ENCODE assay signal across 7 mouse cellular contexts in the genomic region with DNA sequence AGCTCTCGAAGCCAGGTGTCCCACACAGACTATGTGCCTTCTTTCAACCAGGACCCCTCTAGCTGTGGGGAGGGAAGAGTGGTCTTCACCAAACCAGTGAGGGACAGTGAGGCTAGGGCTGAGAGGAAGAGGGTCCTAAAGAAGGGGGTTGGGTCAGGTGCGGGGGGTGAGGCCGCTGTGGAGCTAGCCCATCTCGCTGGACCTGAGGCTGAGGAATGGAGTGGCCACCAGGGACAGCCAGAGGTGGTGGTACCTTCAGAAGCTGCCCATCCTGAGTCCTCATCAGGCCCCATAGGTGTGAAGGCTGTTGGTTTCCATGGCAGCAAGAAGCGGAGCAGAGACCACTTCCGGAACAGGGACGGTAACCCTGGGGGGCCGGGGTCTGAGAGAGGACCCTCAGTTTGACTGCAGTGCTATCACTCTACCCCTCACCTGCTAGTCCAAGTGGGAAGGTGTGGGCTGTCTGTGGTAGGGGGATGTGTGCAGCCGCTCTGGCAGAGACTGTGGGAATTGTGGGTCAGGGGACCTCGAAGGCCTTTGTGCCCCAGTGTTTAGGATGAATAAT. TPM values are rescaled to one million over a fixed set of nuclear protein-coding genes. Genes with fewer than 3 reads are reported as not detected.
DNase-seq lines count a peak whose midpoint lies in the region; ATAC-seq and TF ChIP-seq lines count a peak whose summit lies in the region.

No protein-coding gene starts in this region.

- H3K36me3 ChIP-seq in lung, embryonic 15.5 days: peaks cover 28% of the 10 kb centered on the region
- peaks cover 45% of the 10 kb centered on the region for H3K36me3 ChIP-seq in forebrain, embryonic 10.5 days (replicated peaks)
- H3K36me3 ChIP-seq in intestine, postnatal 0 days (ENCODE audit: control insufficient read depth, insufficient read depth): peaks cover 23% of the 10 kb centered on the region
- H3K36me3 ChIP-seq in neural tube, embryonic 15.5 days: peaks cover 22% of the 10 kb centered on the region

- H3K4me1 ChIP-seq in lung, embryonic 15.5 days: peaks cover 24% of the 10 kb centered on the region
- peaks cover 11% of the 10 kb centered on the region for H3K4me1 ChIP-seq in lung, adult 2 months (ENCODE audit: control insufficient read depth, insufficient read depth, low read length)
- peaks cover 32% of the 10 kb centered on the region for H3K4me1 ChIP-seq in forebrain, embryonic 10.5 days
- H3K4me1 ChIP-seq in intestine, postnatal 0 days (replicated peaks; ENCODE audit: control insufficient read depth, insufficient read depth, low read length): peaks cover 5% of the 10 kb centered on the region
- peaks cover 39% of the 10 kb centered on the region for H3K4me1 ChIP-seq in neural tube, embryonic 15.5 days

- no peaks in the 10 kb centered on the region for H3K27me3 ChIP-seq in lung, embryonic 15.5 days
- H3K27me3 ChIP-seq in forebrain, embryonic 10.5 days (ENCODE audit: poor library complexity, severe bottlenecking): no peaks in the 10 kb centered on the region
- no peaks in the 10 kb centered on the region for H3K27me3 ChIP-seq in intestine, postnatal 0 days (replicated peaks; ENCODE audit: control insufficient read depth, insufficient read depth, low read length)
- no peaks in the 10 kb centered on the region for H3K27me3 ChIP-seq in neural tube, embryonic 15.5 days (replicated peaks)

- no peak for TF ChIP-seq POLR2A in lung, adult 2 months (IDR thresholded peaks at IDR 0.05; ENCODE audit: borderline replicate concordance, extremely low read depth, low read depth, low read length)

- ATAC-seq in lung, embryonic 15.5 days (ENCODE audit: borderline replicate concordance, extremely low read depth, low FRiP score, low TSS enrichment): no peak
- no peak for ATAC-seq in intestine, postnatal 0 days
- ATAC-seq in neural tube, embryonic 15.5 days (ENCODE audit: low FRiP score): no peak

- H3K9me3 ChIP-seq in lung, embryonic 15.5 days: no peaks in the 10 kb centered on the region
- H3K9me3 ChIP-seq in forebrain, embryonic 10.5 days: no peaks in the 10 kb centered on the region
- H3K9me3 ChIP-seq in intestine, postnatal 0 days (ENCODE audit: control insufficient read depth): no peaks in the 10 kb centered on the region
- H3K9me3 ChIP-seq in neural tube, embryonic 15.5 days (replicated peaks): no peaks in the 10 kb centered on the region

- H3K9ac ChIP-seq in lung, embryonic 15.5 days: peak overlapping the region; percentile 96
- peak overlapping the region; percentile 66; the same call in 1 of the 2 replicates for H3K9ac ChIP-seq in intestine, postnatal 0 days (ENCODE audit: low read depth, low read length)
- peak overlapping the region; percentile 86 for H3K9ac ChIP-seq in neural tube, embryonic 15.5 days (replicated peaks)

- WGBS in lung, embryonic 15.5 days: 85% methylated on average over 10 of the region's 10 CpGs
- 84% methylated on average over 10 of the region's 10 CpGs for WGBS in lung, adult 2 months
- 90% methylated on average over 10 of the region's 10 CpGs for WGBS in forebrain, embryonic 10.5 days
- 85% methylated on average over 10 of the region's 10 CpGs for WGBS in intestine, postnatal 0 days
- 90% methylated on average over 10 of the region's 10 CpGs for WGBS in neural tube, embryonic 15.5 days

- peak overlapping the region; percentile 98 for H3K4me2 ChIP-seq in lung, embryonic 15.5 days
- H3K4me2 ChIP-seq in intestine, postnatal 0 days (replicated peaks; ENCODE audit: low read depth): peak overlapping the region; percentile 83
- H3K4me2 ChIP-seq in neural tube, embryonic 15.5 days: peak overlapping the region; percentile 100

- DNase-seq in lung, adult 2 months: no peak
- DNase-seq in forebrain, embryonic 10.5 days (ENCODE audit: extremely low spot score, low spot score): no peak
- no peak for DNase-seq in retina, embryonic 14.5 days (ENCODE audit: low spot score)
- no peak for DNase-seq in adrenal gland, adult 2 months

- peak overlapping the region; percentile 88 for H3K4me3 ChIP-seq in lung, embryonic 15.5 days
- H3K4me3 ChIP-seq in lung, adult 2 months (replicated peaks; ENCODE audit: extremely low read depth, low read depth, low read length): no peak overlapping the region
- peak overlapping the region; percentile 72 for H3K4me3 ChIP-seq in forebrain, embryonic 10.5 days
- H3K4me3 ChIP-seq in intestine, postnatal 0 days (ENCODE audit: low read depth, low read length): peak overlapping the region; percentile 69; the same call in 1 of the 2 replicates
- peak overlapping the region; percentile 83 for H3K4me3 ChIP-seq in neural tube, embryonic 15.5 days (replicated peaks)

- no peak overlapping the region for H3K27ac ChIP-seq in lung, embryonic 15.5 days
- H3K27ac ChIP-seq in forebrain, embryonic 10.5 days: peak overlapping the region; percentile 91
- H3K27ac ChIP-seq in intestine, postnatal 0 days (ENCODE audit: low read depth, low read length): no peak overlapping the region
- H3K27ac ChIP-seq in neural tube, embryonic 15.5 days (replicated peaks): no peak overlapping the region

- no peak for TF ChIP-seq CTCF in lung, adult 2 months (IDR thresholded peaks at IDR 0.05; ENCODE audit: insufficient read depth, low read length)
- no peak for TF ChIP-seq CTCF in intestine, postnatal 0 days (IDR thresholded peaks at IDR 0.05; ENCODE audit: low read depth)

RNA-seq across cellular contexts. Expression of a gene that starts 1.5 kb away (rescaled TPM):
- 105 and 107 TPM in 2 replicates for polyA plus RNA-seq in lung, embryonic 15.5 days (2015; fragmentation: Nextera tagmentation; extraction: Ambion mirVana)
- 83.1 and 85.1 TPM in 2 replicates for polyA plus RNA-seq in lung, adult 2 months (2012; rRNA removed)
- 131 and 132 TPM in 2 replicates for polyA plus RNA-seq in forebrain, embryonic 10.5 days (2016; fragmentation: Nextera tagmentation; extraction: Ambion mirVana)
- polyA plus RNA-seq in intestine, postnatal 0 days (2015; fragmentation: Nextera tagmentation; extraction: Ambion mirVana): 32.8 and 34.0 TPM in 2 replicates
- polyA plus RNA-seq in neural tube, embryonic 15.5 days (2015; fragmentation: Nextera tagmentation; extraction: Ambion mirVana): 92.9 and 94.5 TPM in 2 replicates
- total RNA-seq in adrenal gland, adult 2 months (2021): 10 to 100 TPM; 23.3 to 30.9 TPM
- polyA plus RNA-seq in adrenal gland, adult 2 months (2012; rRNA removed): 120 and 142 TPM in 2 replicates

RNA-seq across cellular contexts. Expression of a gene that starts 18.0 kb away (rescaled TPM):
- polyA plus RNA-seq in lung, embryonic 15.5 days (2015; fragmentation: Nextera tagmentation; extraction: Ambion mirVana): 694 and 720 TPM in 2 replicates
- polyA plus RNA-seq in lung, adult 2 months (2012; rRNA removed): 575 and 614 TPM in 2 replicates
- polyA plus RNA-seq in forebrain, embryonic 10.5 days (2016; fragmentation: Nextera tagmentation; extraction: Ambion mirVana): 225 and 250 TPM in 2 replicates
- polyA plus RNA-seq in intestine, postnatal 0 days (2015; fragmentation: Nextera tagmentation; extraction: Ambion mirVana): 212 and 216 TPM in 2 replicates
- polyA plus RNA-seq in neural tube, embryonic 15.5 days (2015; fragmentation: Nextera tagmentation; extraction: Ambion mirVana): 493 and 522 TPM in 2 replicates
- total RNA-seq in adrenal gland, adult 2 months (2021): 100 to 1,000 TPM; 693 to 716 TPM
- 3,024 and 3,201 TPM in 2 replicates for polyA plus RNA-seq in adrenal gland, adult 2 months (2012; rRNA removed)

RNA-seq across cellular contexts. Expression of a gene that starts 23.9 kb away (rescaled TPM):
- 4.4 and 4.5 TPM in 2 replicates for polyA plus RNA-seq in lung, embryonic 15.5 days (2015; fragmentation: Nextera tagmentation; extraction: Ambion mirVana)
- 0.42 and 0.62 TPM in 2 replicates for polyA plus RNA-seq in lung, adult 2 months (2012; rRNA removed)
- polyA plus RNA-seq in forebrain, embryonic 10.5 days (2016; fragmentation: Nextera tagmentation; extraction: Ambion mirVana): 0.36 and 0.90 TPM in 2 replicates
- polyA plus RNA-seq in intestine, postnatal 0 days (2015; fragmentation: Nextera tagmentation; extraction: Ambion mirVana): 0.97 and 1.3 TPM in 2 replicates
- 1.8 and 3.9 TPM in 2 replicates for polyA plus RNA-seq in neural tube, embryonic 15.5 days (2015; fragmentation: Nextera tagmentation; extraction: Ambion mirVana)
- under 1 TPM; 0.23 to 0.24 TPM for total RNA-seq in adrenal gland, adult 2 months (2021)
- polyA plus RNA-seq in adrenal gland, adult 2 months (2012; rRNA removed): 0.40 and 0.48 TPM in 2 replicates

RNA-seq across cellular contexts. Expression of a gene that starts 35.6 kb away (rescaled TPM):
- 5.5 and 6.0 TPM in 2 replicates for polyA plus RNA-seq in lung, embryonic 15.5 days (2015; fragmentation: Nextera tagmentation; extraction: Ambion mirVana)
- 26.7 and 28.2 TPM in 2 replicates for polyA plus RNA-seq in lung, adult 2 months (2012; rRNA removed)
- polyA plus RNA-seq in forebrain, embryonic 10.5 days (2016; fragmentation: Nextera tagmentation; extraction: Ambion mirVana): 0.92 and 1.3 TPM in 2 replicates
- polyA plus RNA-seq in intestine, postnatal 0 days (2015; fragmentation: Nextera tagmentation; extraction: Ambion mirVana): 10.5 and 13.8 TPM in 2 replicates
- polyA plus RNA-seq in neural tube, embryonic 15.5 days (2015; fragmentation: Nextera tagmentation; extraction: Ambion mirVana): 0.88 and 1.9 TPM in 2 replicates
- 1 to 10 TPM; 1.9 to 4.1 TPM for total RNA-seq in adrenal gland, adult 2 months (2021)
- polyA plus RNA-seq in adrenal gland, adult 2 months (2012; rRNA removed): 14.2 and 17.2 TPM in 2 replicates
